Mouse (Mus musculus) spleen, adult 12 weeks (tissue): ENCODE measurements around the gene Tecpr1.

Experiments used
- DNase-seq: peaks from one replicate; pipeline ENCODE4 v3.0.0; 2022; ENCODE audit warnings: low spot score

Tecpr1 gene

GRCm38 (mm10) chr5:144251876-144252577 lies 28.6 kb upstream of the Tecpr1 start:
- DNase-seq: no peak

DNA sequence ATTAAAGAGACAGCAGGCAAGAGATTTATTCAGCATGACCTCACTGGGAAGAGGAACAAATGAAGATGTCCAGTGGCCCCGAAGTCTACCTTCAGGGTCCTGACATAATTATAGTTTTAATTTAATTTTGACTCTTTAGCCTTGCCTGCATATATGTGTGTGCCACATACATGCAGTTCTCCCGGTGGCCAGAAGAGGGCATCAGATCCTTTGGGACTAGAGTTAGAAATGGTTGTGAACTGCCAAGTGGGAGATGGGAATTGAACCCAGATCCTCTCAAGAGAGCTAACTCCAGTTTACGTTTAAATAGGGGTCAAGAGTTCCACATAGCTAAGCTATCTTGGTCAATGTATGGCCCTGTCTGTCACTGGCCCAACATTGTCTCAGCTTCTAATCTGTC lies 26.5 kb upstream of the Tecpr1 start:
- no peak for DNase-seq

- no peak for DNase-seq
Observed at GRCm38 (mm10) chr5:144247906-144248585, 24.6 kb upstream of the Tecpr1 start.

- no peak for DNase-seq
Observed at GRCm38 (mm10) chr5:144247307-144247706, 23.9 kb upstream of the Tecpr1 start.

- DNase-seq: no peak
Observed at GRCm38 (mm10) chr5:144246669-144247068, 23.3 kb upstream of the Tecpr1 start.

DNA sequence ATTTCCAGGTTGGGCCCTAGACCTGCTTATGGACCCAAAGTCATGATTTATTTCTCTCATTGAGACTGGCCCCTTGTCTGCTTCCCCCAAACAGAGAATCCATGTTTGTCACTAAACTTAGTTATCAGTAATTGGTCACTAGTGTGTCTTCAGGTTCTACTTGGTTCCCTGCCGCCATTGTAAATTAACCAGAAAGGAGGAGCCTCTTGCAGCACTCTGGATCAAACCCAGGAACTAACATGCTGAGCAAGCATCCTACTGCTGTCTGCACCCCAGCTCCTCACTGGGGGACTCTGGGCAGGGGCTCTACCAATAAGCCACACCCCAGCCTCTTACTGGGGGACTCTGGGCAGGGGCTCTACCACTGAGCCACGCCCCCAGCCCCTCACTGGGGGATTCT lies 22.2 kb upstream of the Tecpr1 start:
- DNase-seq: no peak

DNA sequence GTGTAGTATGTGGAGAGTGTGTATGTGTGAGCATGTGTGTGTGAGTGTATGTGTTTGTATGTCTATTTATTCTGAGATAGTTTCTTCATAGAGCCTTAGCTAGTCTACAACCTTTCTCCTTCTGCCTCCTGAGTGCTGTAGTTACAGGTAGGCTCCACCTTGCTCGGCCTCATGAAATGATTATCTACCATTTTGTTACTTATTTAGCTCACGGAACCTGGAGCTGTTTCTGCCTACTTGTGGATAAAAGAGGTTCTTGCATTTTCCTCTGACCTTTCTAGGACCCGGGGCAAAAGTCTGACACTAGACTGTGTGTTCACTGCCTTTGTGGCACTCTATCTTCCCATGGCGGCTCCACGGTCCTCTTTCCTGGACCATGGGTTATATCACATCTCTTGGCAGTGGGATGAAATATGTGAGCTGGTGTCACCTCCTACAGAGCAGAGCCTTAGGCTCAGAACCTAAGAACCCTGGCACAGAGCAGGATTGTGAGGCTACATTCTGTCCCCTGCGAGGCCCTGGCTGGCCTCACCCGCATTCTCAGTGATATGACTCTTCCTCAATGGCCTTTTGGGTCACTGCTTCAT lies 20.6 kb upstream of the Tecpr1 start, which contains the start of gene Bri3:
TSS of gene Bri3 (plus strand) at position 537 of the 587 bp plus-strand sequence.
- DNase-seq: no peak

- DNase-seq: no peak
Observed at GRCm38 (mm10) chr5:144238969-144239368, 15.6 kb upstream of the Tecpr1 start.

DNA sequence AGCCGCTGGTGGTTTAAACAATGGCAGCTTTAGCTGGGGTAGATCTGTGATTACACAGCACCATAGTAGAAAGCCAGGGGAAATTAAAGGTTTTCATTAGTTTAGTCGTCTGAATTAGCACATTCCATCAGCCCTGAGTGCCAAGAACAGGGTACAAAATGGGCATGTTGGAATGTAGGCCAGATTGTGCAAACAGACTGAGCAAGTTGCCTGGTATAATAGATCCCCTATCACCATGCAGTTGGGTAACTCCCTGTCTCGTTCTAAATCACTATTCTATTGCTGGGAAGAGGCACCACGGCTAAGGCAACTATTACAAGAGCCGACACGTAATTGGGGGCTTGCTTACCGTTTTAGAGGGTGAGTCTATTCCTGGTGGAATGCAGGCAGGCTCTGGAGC lies 11.3 kb upstream of the Tecpr1 start:
- DNase-seq: no peak

- no peak for DNase-seq
Observed at GRCm38 (mm10) chr5:144234222-144234621, 10.8 kb upstream of the Tecpr1 start.

GRCm38 (mm10) chr5:144232531-144232930 lies 9.1 kb upstream of the Tecpr1 start:
- DNase-seq: no peak

GRCm38 (mm10) chr5:144231410-144231809 lies 8.0 kb upstream of the Tecpr1 start:
- DNase-seq: no peak

DNA sequence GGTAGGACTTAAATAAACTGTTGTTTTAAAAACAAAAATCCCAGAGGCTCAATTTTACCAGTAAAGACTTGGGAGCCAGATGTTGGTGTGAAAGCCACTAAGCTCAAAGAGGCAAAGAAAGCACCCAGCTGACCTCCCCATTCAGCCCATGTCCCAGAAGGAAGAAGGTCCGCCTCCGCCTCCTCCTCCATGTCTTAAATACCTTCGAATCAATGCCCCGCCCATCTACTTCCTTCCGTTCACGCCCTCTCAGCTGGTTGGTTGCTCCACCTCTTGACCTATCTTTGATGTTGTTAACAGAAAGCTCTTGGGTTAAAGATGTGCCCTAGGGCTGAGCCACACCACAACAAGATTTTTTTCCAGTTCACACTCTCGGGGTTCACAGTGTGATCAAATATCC lies 6.8 kb upstream of the Tecpr1 start:
- DNase-seq: no peak

GRCm38 (mm10) chr5:144226220-144226619 lies 2.8 kb upstream of the Tecpr1 start:
- DNase-seq: no peak

GRCm38 (mm10) chr5:144223899-144224816 lies 743 bp upstream of the Tecpr1 start:
- no peak for DNase-seq

DNA sequence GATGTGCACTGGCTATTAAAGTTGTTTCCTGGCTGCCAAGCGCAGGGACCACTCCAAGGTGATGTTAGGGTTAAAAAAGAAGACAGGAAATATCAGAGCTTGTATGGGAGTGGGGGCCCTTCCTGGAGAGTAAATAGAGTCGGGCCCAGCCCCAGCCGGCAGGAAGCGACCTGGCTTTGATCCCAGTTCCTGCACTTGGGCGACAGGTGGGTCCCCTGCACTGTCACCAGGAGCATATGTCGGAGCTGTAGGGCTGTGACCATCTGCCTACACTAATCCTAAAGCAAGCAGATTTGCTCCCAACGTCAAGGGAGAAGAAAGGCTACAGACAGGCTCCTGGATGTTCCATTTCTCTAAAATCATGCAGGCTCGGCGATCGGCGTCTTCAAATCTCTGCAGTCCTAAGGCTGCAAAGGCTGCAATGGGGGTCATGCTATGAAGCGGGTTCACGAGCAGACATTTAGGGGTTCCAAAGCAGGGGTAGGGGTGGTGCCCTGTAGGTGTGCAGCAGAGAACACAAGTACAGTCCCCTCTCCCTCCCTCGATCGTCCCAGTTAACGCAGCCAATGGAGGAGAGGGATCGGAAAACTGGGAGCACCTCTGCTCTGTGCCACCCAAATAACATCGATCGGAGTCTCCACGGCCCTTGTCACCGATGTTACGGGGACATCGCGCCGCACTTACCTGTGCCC lies 458 bp downstream of the Tecpr1 start:
- no peak for DNase-seq

DNA sequence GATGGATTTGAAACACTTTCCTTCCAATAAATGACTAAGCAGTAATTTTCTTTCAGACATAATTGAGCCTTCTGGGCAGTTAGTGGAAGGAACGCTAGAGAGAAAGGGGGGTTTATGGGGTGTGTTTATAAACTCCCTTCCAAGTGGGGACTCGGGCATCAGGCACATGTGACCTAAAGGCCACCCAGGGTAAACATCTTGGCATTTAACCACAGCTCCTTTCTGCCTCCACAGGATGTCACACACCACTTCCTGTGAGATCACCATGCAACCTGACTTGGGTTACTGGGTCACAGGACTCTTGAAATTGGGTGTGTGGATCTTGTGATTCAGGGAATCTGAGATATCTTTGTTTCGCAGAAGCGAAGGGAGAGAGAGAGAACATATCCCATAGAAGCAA lies 2.1 kb downstream of the Tecpr1 start:
- peak; percentile 21 for DNase-seq

DNA sequence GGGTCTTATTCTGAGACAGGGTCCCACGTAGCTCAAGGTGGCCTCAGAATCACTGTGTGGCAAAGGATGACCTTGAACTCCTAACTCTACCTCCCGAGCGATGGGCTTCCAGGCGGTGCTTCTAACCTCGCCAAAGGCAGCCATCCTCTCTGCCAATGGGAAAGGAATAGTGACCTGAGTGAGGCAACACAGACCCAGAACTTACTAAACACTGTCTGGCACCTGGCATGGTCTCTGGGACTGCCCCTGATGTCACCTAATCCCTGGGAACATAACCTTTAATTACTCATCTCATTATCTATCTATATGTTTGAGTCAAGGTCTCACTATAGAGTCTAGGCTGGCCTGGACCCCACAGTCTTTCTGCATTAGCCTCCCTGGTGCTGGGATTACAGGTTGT lies 3.5 kb downstream of the Tecpr1 start:
- no peak for DNase-seq

DNA sequence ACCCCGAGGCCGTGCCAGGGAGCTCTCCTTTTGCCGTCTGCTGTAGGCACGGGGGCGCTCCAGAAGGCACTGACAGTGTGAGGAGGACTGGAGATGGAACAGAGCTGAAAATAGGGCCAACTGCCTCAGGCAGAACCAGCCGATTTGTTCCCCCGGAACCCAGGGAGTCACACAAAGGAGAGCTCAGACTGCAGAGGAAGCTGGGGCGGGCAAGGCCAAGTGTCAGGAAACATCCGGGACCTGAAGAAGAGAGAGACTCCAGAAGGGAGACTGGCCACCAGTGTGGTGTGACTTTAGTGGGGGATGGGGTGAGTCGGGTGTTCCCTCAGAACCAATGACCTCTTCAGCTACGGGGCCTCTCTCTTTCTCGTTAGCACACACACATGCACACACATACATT lies 4.1 kb downstream of the Tecpr1 start:
- no peak for DNase-seq

GRCm38 (mm10) chr5:144218061-144218460 lies 5.4 kb downstream of the Tecpr1 start:
- DNase-seq: no peak

- DNase-seq: no peak
Observed at GRCm38 (mm10) chr5:144215992-144216391, 7.4 kb downstream of the Tecpr1 start.

DNA sequence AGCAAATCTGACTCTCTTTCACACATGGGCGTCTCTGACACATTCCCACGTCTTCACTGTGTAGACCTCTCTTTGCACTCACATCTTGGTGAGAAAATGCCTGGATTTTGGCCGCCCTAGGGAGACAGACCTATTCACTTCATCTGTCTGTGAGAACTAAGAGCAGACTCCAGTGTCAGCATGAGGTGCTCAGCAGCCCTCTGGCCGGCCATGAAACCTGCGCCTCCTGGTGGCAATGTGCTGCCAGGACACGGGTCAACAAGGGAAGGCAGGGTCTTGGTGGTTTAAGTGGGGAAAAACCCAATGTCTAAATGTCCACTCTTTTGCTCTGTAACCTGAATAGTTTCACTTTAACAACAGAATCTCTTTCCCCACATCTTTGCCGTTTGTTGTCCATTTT lies 9.0 kb downstream of the Tecpr1 start:
- peak; percentile 26 for DNase-seq
